Mouse (Mus musculus) MEL (cell line): ENCODE data around the gene Pla2g5. TPM values are rescaled to one million over a fixed set of nuclear protein-coding genes. Genes with fewer than 3 reads are reported as not detected.

Experiments used
- DNase-seq: peaks from one replicate; pipeline ENCODE4 v3.0.0; 2011; ENCODE audit warnings: low read depth, low spot score
- H3K27ac ChIP-seq: 2 replicates; pipeline ENCODE4 v1.5.1; 2012; ENCODE audit warnings: low read depth, mild to moderate bottlenecking, control low read depth, low read length, moderate library complexity; ENCODE audit not compliant: control insufficient read depth
- H3K27me3 ChIP-seq, 2 experiments: fragments of 150-350 bp in 1 of 2; sonication (generic) in 1 of 2; 2 replicates each; pipeline ENCODE4 v1.6.1; 2012; ENCODE audit warnings: low read length in 2 of 2, mild to moderate bottlenecking in 2 of 2, improper control_type of control experiment in 1 of 2, moderate library complexity in 1 of 2; ENCODE audit not compliant: insufficient read depth in 2 of 2, control insufficient read depth in 1 of 2
- H3K36me3 ChIP-seq, 2 experiments: 2 replicates each; pipeline ENCODE4 v1.6.1; 2012 to 2014; ENCODE audit warnings: low read length in 2 of 2, improper control_type of control experiment in 1 of 2, inconsistent platforms in 1 of 2, mild to moderate bottlenecking in 1 of 2; ENCODE audit not compliant: insufficient read depth in 2 of 2, control insufficient read depth in 1 of 2
- H3K4me1 ChIP-seq, 2 experiments: fragments of 150-350 bp in 1 of 2; sonication (generic) in 1 of 2; 2 replicates each; pipeline ENCODE4 v1.6.1; 2012; ENCODE audit warnings: low read length in 2 of 2, improper control_type of control experiment in 1 of 2, mild to moderate bottlenecking in 1 of 2; ENCODE audit not compliant: insufficient read depth in 2 of 2, control insufficient read depth in 1 of 2
- H3K4me3 ChIP-seq, 2 experiments: fragments of 150-350 bp in 1 of 2; sonication (generic) in 1 of 2; 2 replicates each; pipeline ENCODE4 v1.5.1; 2012; ENCODE audit warnings: low read depth in 2 of 2, low read length in 2 of 2, mild to moderate bottlenecking in 2 of 2, moderate library complexity in 2 of 2, control low read depth in 1 of 2, improper control_type of control experiment in 1 of 2; ENCODE audit not compliant: control insufficient read depth in 1 of 2, insufficient read depth in 1 of 2
- H3K79me2 ChIP-seq: 2 replicates; pipeline ENCODE4 v1.6.1; 2012; ENCODE audit warnings: mild to moderate bottlenecking, low read length, moderate library complexity; ENCODE audit not compliant: control insufficient read depth, poor library complexity, insufficient read depth
- H3K9ac ChIP-seq: 2 replicates; pipeline ENCODE4 v1.6.1; 2012; ENCODE audit warnings: low read depth, mild to moderate bottlenecking, control low read depth, low read length, moderate library complexity; ENCODE audit not compliant: control insufficient read depth, poor library complexity, severe bottlenecking
- H3K9me3 ChIP-seq: fragments of 150-350 bp; sonication (generic); replicated peaks from 2 replicates; pipeline ENCODE4 v1.6.1; 2012; ENCODE audit warnings: mild to moderate bottlenecking, low read length, improper control_type of control experiment, moderate library complexity; ENCODE audit not compliant: insufficient read depth
- BHLHE40 ChIP-seq: IDR thresholded peaks from 2 replicates; pipeline ENCODE4 v1.6.1; 2012; ENCODE audit warnings: low read depth, mild to moderate bottlenecking, inconsistent platforms, low read length, improper control_type of control experiment, borderline replicate concordance
- CTCF ChIP-seq, 3 experiments: IDR thresholded peaks in 2 of 3; conservative IDR thresholded peaks in 1 of 3; 2 replicates each; pipeline ENCODE4 v1.5.1; 2011 to 2012; ENCODE audit warnings: low read length in 3 of 3, low read depth in 2 of 3, mild to moderate bottlenecking in 2 of 3, improper control_type of control experiment in 1 of 3, inconsistent platforms in 1 of 3, mixed read lengths in 1 of 3, moderate library complexity in 1 of 3; ENCODE audit not compliant: control insufficient read depth in 1 of 3, insufficient read depth in 1 of 3, poor library complexity in 1 of 3, severe bottlenecking in 1 of 3
- ELF1 ChIP-seq: IDR thresholded peaks from 2 replicates; pipeline ENCODE4 v1.6.1; 2014; ENCODE audit warnings: low read depth, mild to moderate bottlenecking, inconsistent platforms, low read length, improper control_type of control experiment, moderate library complexity
- EP300 ChIP-seq, 2 experiments: IDR thresholded peaks; 2 replicates each; pipeline ENCODE4 v1.6.1; 2011; ENCODE audit warnings: improper control_type of control experiment in 2 of 2, low read length in 2 of 2, low read depth in 1 of 2, mild to moderate bottlenecking in 1 of 2
- GABPA ChIP-seq: IDR thresholded peaks from 2 replicates; pipeline ENCODE4 v1.6.1; 2012; ENCODE audit warnings: low read depth, mild to moderate bottlenecking, inconsistent platforms, low read length, improper control_type of control experiment, moderate library complexity
- GATA1 ChIP-seq: IDR thresholded peaks from 2 replicates; pipeline ENCODE4 v1.6.1; 2011; ENCODE audit warnings: low read depth, low read length, improper control_type of control experiment
- HCFC1 ChIP-seq: IDR thresholded peaks from 2 replicates; pipeline ENCODE4 v1.6.1; 2012; ENCODE audit warnings: low read depth, mild to moderate bottlenecking, inconsistent platforms, low read length, improper control_type of control experiment, moderate library complexity
- JUND ChIP-seq: IDR thresholded peaks from 2 replicates; pipeline ENCODE4 v1.6.1; 2011; ENCODE audit warnings: low read depth, mild to moderate bottlenecking, improper control_type of control experiment, low read length
- MAFK ChIP-seq: IDR thresholded peaks from 2 replicates; pipeline ENCODE4 v1.6.1; 2011; ENCODE audit warnings: low read depth, mild to moderate bottlenecking, low read length, improper control_type of control experiment, borderline replicate concordance
- MAX ChIP-seq: IDR thresholded peaks from 2 replicates; pipeline ENCODE4 v1.6.1; 2011; ENCODE audit warnings: low read length, improper control_type of control experiment
- MYB ChIP-seq: IDR thresholded peaks from 2 replicates; pipeline ENCODE4 v1.6.1; 2011; ENCODE audit warnings: mild to moderate bottlenecking, low read depth, low read length, improper control_type of control experiment
- MYC ChIP-seq: IDR thresholded peaks from 2 replicates; pipeline ENCODE4 v1.6.1; 2011; ENCODE audit warnings: low read depth, mild to moderate bottlenecking, low read length, improper control_type of control experiment, moderate library complexity
- NRF1 ChIP-seq: IDR thresholded peaks from 2 replicates; pipeline ENCODE4 v1.6.1; 2014; ENCODE audit warnings: low read depth, mild to moderate bottlenecking, inconsistent platforms, low read length, improper control_type of control experiment, moderate library complexity; ENCODE audit not compliant: poor library complexity, insufficient read depth, severe bottlenecking
- POLR2AphosphoS2 ChIP-seq: IDR thresholded peaks from 2 replicates; pipeline ENCODE4 v1.6.1; 2011; ENCODE audit warnings: low read length, improper control_type of control experiment
- RAD21 ChIP-seq: IDR thresholded peaks from 2 replicates; pipeline ENCODE4 v1.6.1; 2011; ENCODE audit warnings: mild to moderate bottlenecking, low read depth, low read length, improper control_type of control experiment
- RCOR1 ChIP-seq: IDR thresholded peaks from 2 replicates; pipeline ENCODE4 v1.6.1; 2012; ENCODE audit warnings: low read depth, mild to moderate bottlenecking, inconsistent platforms, low read length, improper control_type of control experiment
- SMC3 ChIP-seq: IDR thresholded peaks from 2 replicates; pipeline ENCODE4 v1.6.1; 2011; ENCODE audit warnings: low read depth, low read length, improper control_type of control experiment
- TAL1 ChIP-seq: IDR thresholded peaks from 2 replicates; pipeline ENCODE4 v1.6.1; 2012; ENCODE audit warnings: mild to moderate bottlenecking, inconsistent platforms, low read length, moderate library complexity, mixed read lengths
- UBTF ChIP-seq: IDR thresholded peaks from 2 replicates; pipeline ENCODE4 v1.6.1; 2012; ENCODE audit warnings: low read depth, mild to moderate bottlenecking, inconsistent platforms, low read length, improper control_type of control experiment, moderate library complexity, borderline replicate concordance; ENCODE audit not compliant: insufficient read depth
- USF1 ChIP-seq: IDR thresholded peaks from 2 replicates; pipeline ENCODE4 v1.6.1; 2014; ENCODE audit warnings: low read depth, mild to moderate bottlenecking, inconsistent platforms, low read length, improper control_type of control experiment, moderate library complexity
- USF2 ChIP-seq, 2 experiments: IDR thresholded peaks; 2 replicates each; pipeline ENCODE4 v1.6.1; 2011 to 2012; ENCODE audit warnings: improper control_type of control experiment in 2 of 2, low read length in 2 of 2, borderline replicate concordance in 1 of 2, inconsistent platforms in 1 of 2, low read depth in 1 of 2, mild to moderate bottlenecking in 1 of 2; ENCODE audit not compliant: insufficient read depth in 1 of 2
- ZC3H11A ChIP-seq: IDR thresholded peaks from 2 replicates; pipeline ENCODE4 v1.6.1; 2012; ENCODE audit warnings: low read depth, mild to moderate bottlenecking, inconsistent platforms, low read length, improper control_type of control experiment
- ZKSCAN1 ChIP-seq: IDR thresholded peaks from 2 replicates; pipeline ENCODE4 v1.6.1; 2012; ENCODE audit warnings: low read depth, mild to moderate bottlenecking, inconsistent platforms, low read length, improper control_type of control experiment, moderate library complexity
- polyA plus RNA-seq, 2 experiments: library from polyadenylated mRNA; stranded (reverse) in 1 of 2; unstranded in 1 of 2; fragments of >175 nt in 1 of 2; fragments of >200 nt in 1 of 2; gene quantifications; 2 replicates each; pipeline versions ENCODE4 v1.2.1 to v1.2.4; 2012; ENCODE audit warnings: low replicate concordance in 2 of 2, low read depth in 1 of 2; ENCODE audit not compliant: insufficient read length in 2 of 2, insufficient read depth in 1 of 2, missing spikeins in 1 of 2
- total RNA-seq: library from RNA; depleted of rRNA; stranded (reverse); fragments of 300-350 nt; gene quantifications from 2 replicates; pipeline ENCODE4 v1.2.3, GENCODE M21; 2012

Pla2g5 gene
- total and polyA plus RNA-seq, 3 experiments = not detected

DNA sequence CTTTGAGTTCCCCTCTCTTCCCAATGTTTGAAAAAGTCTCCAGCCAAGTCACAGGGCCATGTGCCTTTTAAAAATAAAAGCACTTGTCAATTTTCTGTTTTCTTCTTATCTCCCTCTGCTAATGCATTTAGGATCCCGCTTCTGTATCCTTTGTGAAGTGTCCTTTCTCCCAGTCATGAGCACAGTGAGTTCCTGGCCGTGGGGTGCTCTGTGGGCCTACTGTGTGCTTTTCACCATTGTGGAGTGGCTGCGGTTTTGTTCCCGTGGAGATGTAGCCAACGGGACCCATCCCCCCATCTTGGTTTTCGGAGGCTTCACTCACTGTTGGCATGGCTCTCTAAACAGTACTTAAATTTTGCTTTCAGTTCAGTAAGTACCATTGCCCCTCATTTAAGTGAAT, 2.7 kb upstream of the Pla2g5 start:
- H3K4me3 ChIP-seq = peak overlapping the region; percentile 56 to 96
- peak overlapping the region; percentile 59 for H3K9ac ChIP-seq
- no peak for TF ChIP-seq MAFK
- TF ChIP-seq EP300 (IDR thresholded peaks at IDR 0.05; ENCODE audit: low read depth in 1 of 2, low read length in 2 of 2) = no peak
- TF ChIP-seq ZKSCAN1 = peak; percentile 90
- TF ChIP-seq BHLHE40 = no peak
- no peak for TF ChIP-seq RCOR1
- no peak for TF ChIP-seq CTCF (IDR thresholded peaks at IDR 0.05 in 2 of 3, conservative IDR thresholded peaks at IDR 0.05 in 1 of 3; ENCODE audit: control insufficient read depth in 1 of 3, insufficient read depth in 1 of 3, low read depth in 2 of 3, low read length in 3 of 3, poor library complexity in 1 of 3, severe bottlenecking in 1 of 3)
- no peak for TF ChIP-seq ELF1
- TF ChIP-seq, all 39 proteins: peak for 1
- peaks cover 0 to 1% of the 10 kb centered on the region in 2 experiments; a peak in 2 of 4 replicates for H3K27me3 ChIP-seq
- no peak for DNase-seq
- no peaks in the 10 kb centered on the region; a peak in 1 of 4 replicates for H3K36me3 ChIP-seq
- H3K79me2 ChIP-seq = no peaks in the 10 kb centered on the region
- H3K27ac ChIP-seq = no peak overlapping the region
- H3K9me3 ChIP-seq = no peaks in the 10 kb centered on the region
- H3K4me1 ChIP-seq = peaks cover 1 to 4% of the 10 kb centered on the region in 2 experiments; a peak in 3 of 4 replicates

DNA sequence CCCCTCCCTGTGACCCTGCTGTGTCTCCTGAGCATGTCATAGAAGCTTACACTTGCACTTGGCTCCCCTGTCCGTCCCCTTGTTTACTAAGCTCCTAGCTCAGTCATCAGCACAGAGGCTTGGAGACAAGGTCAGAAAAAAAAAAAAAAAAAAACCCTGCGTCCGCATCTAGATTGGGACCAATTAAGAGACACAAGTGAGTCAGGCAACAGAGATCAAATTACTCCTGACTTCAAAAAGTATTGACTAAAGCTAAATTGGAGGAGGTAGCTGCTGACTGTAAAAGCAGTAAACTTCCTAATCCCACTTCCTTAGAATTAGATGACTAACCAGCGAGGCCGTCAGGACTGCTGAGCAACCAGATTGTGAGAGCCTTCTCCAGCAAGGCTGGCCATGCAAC, 1.8 kb upstream of the Pla2g5 start:
- H3K36me3 ChIP-seq = no peaks in the 10 kb centered on the region; a peak in 1 of 4 replicates

More for the DNA sequence above, 1.8 kb upstream of the Pla2g5 start:
- Histone ChIP-seq H3K27ac (no peak overlapping the region), H3K4me1 (peaks cover 1 to 4% of the 10 kb centered on the region in 2 experiments; a peak in 3 of 4 replicates), H3K4me3 (no peak overlapping the region)
- TF ChIP-seq GABPA = no peak
- no peak for TF ChIP-seq MAFK
- no peak for TF ChIP-seq POLR2AphosphoS2
- no peak for TF ChIP-seq TAL1
- no peak for TF ChIP-seq GATA1
- no peak for TF ChIP-seq USF1
- TF ChIP-seq SMC3 = no peak
- no peak for TF ChIP-seq NRF1
- no peak for TF ChIP-seq MYB
- TF ChIP-seq MYC = no peak
- TF ChIP-seq USF2 (IDR thresholded peaks at IDR 0.05; ENCODE audit: borderline replicate concordance in 1 of 2, insufficient read depth in 1 of 2, low read depth in 1 of 2, low read length in 2 of 2) = no peak
- TF ChIP-seq RAD21 = no peak
- TF ChIP-seq JUND = no peak
- TF ChIP-seq UBTF = no peak
- TF ChIP-seq ZC3H11A = no peak
- no peak for TF ChIP-seq HCFC1
- no peak for TF ChIP-seq MAX
- TF ChIP-seq ELF1 = no peak
- no peak for TF ChIP-seq CTCF (IDR thresholded peaks at IDR 0.05 in 2 of 3, conservative IDR thresholded peaks at IDR 0.05 in 1 of 3; ENCODE audit: control insufficient read depth in 1 of 3, insufficient read depth in 1 of 3, low read depth in 2 of 3, low read length in 3 of 3, poor library complexity in 1 of 3, severe bottlenecking in 1 of 3)
- no peak for TF ChIP-seq BHLHE40
- TF ChIP-seq, all 39 proteins: peak for 0
- no peak for DNase-seq
- Histone ChIP-seq H3K79me2 (no peaks in the 10 kb centered on the region), H3K9me3 (no peaks in the 10 kb centered on the region), H3K9ac (no peak overlapping the region), H3K27me3 (peaks cover 0 to 1% of the 10 kb centered on the region in 2 experiments; a peak in 2 of 4 replicates)
